Mouse (Mus musculus) T-helper 1 cell (primary cell): ENCODE results near the gene Slfn14.

ENCODE experiments used
- in situ Hi-C: fragments of 300-600 bp; cut with MboI, MseI; formaldehyde crosslinking; loops from one replicate; pipeline ENCODE4 v1.15.1; 2025; ENCODE audit warnings: high pct_unique_total_duplicates

Slfn14 gene

DNA sequence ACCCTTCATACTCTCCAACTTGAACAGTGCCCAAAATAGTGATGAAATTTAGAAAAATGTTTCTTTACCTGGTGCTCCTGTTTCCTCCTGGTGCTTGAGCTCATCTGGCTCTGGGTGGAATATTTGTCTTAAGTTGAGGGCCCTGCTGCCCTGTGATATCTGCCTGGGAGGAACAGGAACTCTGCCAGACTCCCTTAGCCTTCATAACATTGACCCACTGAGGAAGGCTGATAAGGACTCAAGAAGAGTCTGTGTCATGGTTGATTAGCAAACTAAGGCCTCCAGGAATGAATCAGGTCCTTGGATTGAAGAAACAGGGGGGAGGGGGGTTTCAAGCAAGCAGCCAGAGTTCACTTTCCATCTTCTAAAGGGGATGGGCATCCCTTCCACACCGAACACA lies at the start of gene Slfn14:
Gene Slfn14 (minus strand): TSS at position 161 of the 400 bp plus-strand sequence.
- in situ Hi-C loops, result no loop called here

DNA sequence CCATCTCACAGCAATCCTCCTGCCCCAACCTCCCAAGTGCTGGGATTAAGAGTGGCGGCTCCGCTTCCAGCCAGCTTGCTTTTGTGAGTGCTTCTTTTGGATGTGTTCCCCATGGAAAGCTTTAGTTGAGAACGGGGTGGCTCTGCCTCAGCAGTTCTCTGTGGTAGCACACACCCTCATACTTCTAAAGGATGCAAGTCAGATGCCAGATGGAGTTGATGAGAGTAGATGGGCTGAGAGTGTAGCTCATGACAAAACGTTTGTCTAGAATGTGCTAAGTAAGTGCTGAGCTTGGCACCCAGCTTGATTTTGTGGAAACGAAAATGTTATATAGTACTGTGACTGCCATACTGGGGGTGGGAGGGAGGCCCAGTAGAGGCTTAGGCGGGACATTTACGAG lies 49.3 kb upstream of the Slfn14 start:
- in situ Hi-C loops, result no loop called here

DNA sequence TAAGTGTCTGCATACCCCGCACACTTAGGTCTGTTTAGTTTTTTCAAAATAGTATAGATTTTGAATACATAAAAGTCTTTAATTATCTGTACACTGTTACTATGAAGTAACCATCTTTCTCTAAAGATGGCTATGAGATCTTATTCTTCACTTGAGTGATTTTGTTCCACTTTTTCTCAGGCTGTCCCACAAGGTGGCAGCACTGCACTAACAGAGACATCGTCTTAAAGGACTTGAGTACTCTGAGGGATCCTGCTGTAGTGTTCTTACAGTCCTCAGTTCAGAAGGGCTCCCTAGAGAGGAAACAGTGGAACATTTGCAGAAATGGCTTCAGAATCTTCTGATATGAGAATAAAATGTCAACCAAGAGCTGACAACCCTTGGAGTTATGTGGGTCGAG lies 40.9 kb upstream of the Slfn14 start:
- in situ Hi-C loops, result loop anchor here (5.0 kb wide), 2 partner anchors 100 to 785 kb away; partner anchors contain the start of gene Gas2l2

DNA sequence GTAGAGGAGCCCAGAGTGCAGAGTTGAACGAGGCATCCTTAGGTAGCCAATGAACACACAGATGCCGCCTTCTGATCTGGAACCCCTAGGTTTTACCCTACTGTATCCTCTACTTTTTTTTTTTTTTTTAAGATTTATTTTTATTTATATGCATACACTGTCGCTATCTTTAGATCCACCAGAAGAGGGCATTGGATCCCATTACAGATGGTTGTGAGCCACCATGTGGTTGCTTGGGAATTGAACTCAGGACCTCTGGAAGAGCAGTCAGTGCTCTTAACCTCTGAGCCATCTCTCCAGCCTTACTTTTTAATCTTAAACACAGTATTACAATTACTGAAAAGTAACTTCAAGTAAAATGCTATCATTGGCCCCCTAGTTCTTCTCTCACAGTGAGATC lies 40.2 kb upstream of the Slfn14 start:
- in situ Hi-C loops, result loop anchor here (5.0 kb wide), 2 partner anchors 101 to 786 kb away; partner anchors contain the start of gene Gas2l2

DNA sequence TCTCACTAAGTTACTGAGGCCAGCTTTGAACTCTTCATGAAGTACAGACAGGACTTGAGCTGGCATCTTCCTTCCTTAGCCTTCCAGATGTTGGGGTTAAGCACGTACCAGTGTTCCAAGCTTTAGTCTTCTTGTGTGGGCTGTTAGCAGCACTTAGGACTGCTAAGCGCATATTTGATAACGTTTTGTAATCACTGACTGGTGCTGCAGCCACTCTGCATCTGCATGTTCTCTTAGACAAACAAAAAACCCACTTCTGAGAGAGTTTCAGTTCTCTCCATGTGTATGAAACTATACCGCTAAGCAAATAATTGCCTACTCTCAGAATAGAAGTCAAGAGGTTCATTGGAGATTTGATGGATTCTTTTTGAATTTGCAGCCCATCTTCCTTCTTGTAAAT lies 32.5 kb upstream of the Slfn14 start:
- in situ Hi-C loops, result no loop called here

DNA sequence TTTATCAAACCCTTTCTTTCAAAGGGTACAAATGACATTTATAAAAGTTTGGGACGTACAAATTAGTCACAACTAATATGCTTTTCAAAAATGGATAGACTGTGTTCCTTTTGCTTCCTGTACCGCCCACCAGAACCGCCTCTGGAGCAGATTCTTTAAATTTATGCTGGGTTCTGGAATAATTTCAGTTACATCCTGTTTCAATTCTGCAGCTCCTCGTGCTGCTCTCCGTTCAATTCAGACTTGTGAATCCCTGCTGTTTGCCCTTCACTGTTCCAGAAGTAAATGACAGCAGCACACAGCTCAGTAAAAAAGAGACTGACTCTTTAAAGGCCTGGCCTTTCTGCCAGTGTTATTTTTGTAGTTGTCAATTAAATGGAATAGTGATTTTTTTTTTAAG lies 25.9 kb upstream of the Slfn14 start:
- in situ Hi-C loops, result no loop called here

DNA sequence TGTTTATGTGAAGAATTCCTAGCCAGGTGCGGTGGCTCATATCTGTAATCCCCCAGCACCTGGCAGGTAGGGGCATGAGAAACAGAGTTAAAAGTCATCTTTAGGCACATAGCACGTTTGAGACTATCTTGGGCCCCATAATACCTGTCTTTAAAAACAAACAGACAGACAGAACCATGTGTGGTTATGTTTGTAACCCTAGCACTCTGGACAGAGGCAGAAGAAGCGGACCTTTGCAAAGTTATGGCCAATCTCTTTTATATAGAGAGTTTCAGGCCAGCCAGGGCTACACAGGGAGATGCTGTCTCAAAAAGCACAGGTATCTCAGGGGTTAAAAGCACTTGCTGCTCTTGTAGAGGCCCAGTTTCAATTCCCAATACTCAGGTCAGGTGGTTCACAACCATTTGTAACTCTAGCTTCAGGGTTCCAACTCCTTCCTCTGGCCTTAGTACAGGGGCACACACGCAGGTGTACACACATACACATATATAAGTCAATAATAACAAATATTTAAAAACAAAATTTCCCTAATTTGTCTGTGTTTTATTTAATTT lies 20.3 kb upstream of the Slfn14 start:
- in situ Hi-C loops, result no loop called here

DNA sequence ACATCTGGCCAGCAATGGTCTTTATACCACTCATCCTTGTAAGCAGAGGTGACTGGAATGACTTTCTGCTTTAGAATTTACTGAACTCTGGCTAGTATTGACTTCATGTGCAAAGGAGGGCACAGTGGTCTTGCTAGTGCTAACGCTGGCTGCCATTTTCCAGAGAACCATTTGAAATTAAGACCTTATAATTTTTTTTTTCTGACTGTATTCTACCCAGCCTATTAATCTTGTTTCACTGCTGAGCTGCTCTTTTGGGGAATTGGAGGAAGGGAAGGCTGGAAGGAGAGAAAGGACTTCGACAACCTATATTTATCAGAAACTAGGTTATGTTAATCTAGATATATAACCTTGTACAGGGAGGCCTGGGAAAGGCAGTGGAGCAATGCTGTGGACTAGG lies 18.0 kb upstream of the Slfn14 start:
- in situ Hi-C loops, result no loop called here

DNA sequence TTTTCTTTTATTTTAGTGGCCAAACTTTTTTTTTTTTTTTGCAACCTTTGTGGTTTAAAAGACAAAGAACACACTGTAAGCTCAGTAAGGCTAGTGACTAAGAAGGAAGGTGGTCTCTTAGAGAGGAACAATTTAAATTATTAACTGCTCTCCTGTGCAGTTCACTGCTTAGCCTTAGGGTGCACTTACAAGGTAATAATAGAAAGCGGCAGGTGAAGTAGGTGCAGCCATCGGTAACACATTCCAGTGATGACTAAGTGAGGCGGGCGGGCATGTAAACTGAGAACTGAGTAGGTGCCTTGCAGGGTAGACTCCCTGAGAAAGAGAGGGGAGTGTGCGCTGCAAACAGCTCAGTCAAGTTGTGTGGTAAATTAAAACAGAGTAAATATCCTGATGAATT lies 17.2 kb upstream of the Slfn14 start:
- in situ Hi-C loops, result no loop called here

DNA sequence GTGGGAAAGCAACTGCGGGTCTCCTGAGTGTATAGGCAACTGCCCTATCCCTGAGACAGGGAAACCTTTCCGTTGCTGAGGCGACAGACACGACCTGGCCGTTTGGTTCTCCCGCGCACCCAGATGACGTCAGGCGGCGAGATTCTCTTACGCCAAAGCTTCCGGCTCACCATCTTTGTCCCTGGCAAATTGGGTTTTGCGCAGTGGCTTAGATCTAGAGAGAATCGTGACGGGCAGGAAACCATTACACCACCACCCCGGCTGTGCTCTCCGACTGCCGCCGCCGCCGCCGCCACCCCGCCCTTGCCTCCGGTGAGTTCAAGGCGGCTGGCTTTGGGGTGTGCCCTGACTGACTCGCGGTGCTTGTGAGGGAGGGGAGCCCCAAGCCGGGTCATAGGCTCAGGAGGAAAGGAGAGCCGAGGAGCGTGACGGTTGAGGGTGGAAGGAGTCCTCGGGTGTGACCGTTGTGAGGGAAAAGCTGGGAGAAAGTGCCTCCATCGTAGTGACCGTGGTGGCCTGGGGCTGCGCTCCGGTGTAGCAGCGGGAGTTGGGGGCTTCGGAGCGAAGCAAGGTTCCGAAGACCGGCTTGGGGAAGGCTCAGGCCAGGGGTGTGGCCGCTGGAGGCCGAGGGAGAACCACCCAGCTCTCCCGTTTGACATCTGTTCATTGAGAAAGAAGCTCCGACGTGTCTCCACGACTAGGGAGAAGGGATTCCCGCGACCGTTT lies 16.2 kb upstream of the Slfn14 start, which contains the start of gene Pex12:
Gene Pex12 (minus strand): TSS at position 61 of the 726 bp plus-strand sequence.
- in situ Hi-C loops, result no loop called here

DNA sequence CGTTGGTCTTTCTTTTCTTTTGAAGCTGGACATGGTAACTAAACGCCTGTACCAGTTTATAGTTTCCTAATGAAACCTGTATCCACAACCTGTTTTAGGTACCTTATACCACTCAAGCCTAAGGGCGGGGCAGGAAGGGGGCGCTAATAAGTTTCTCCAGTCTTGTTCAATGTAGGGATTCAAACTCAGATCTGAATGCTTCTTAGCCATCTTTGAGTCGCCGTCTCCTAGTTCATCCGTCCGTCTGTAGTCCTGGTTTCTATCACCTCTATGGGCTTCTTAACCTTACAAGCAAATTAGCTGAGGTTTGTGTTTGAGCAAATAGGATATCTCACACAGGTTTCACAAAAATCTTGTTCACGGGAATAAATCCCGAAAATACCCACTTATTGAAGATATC lies 15.6 kb upstream of the Slfn14 start:
- in situ Hi-C loops, result no loop called here

DNA sequence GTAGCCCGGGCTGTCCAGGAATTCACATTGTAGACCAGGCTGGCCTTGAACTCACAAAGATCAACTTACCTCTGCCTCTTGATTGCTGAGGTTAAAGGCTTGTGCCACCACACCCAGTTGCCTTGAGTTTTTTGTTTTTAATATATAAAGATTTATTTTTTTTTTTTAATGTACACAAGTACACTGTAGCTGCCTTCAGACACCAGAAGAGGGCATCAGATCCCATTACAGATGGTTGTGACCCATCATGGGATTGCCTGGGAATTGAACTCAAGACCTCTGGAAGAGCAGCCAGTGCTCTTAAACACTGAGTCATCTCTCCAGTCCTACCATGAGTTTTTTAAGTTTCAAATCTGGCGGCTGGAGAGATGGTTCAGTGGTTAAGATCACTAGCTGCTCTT lies 14.9 kb upstream of the Slfn14 start:
- in situ Hi-C loops, result no loop called here

DNA sequence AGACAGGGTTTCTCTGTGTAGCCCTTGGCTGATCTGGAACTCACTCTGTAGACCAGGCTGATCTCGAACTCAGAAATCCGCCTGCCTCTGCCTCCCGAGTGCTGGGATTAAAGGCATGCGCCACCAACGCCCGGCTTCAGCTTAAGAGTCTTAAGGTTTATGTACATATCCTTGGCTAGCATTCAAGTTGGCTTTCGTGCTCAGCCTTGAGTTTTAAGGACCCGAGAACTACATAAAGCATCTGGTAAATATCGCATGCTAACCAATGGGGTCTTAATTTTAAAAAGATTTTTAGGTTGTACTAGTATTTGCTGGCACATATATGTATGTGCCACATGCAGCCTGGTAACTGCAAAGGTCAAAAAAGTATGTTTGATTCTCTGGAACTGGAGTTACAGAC lies 13.2 kb upstream of the Slfn14 start:
- in situ Hi-C loops, result no loop called here

DNA sequence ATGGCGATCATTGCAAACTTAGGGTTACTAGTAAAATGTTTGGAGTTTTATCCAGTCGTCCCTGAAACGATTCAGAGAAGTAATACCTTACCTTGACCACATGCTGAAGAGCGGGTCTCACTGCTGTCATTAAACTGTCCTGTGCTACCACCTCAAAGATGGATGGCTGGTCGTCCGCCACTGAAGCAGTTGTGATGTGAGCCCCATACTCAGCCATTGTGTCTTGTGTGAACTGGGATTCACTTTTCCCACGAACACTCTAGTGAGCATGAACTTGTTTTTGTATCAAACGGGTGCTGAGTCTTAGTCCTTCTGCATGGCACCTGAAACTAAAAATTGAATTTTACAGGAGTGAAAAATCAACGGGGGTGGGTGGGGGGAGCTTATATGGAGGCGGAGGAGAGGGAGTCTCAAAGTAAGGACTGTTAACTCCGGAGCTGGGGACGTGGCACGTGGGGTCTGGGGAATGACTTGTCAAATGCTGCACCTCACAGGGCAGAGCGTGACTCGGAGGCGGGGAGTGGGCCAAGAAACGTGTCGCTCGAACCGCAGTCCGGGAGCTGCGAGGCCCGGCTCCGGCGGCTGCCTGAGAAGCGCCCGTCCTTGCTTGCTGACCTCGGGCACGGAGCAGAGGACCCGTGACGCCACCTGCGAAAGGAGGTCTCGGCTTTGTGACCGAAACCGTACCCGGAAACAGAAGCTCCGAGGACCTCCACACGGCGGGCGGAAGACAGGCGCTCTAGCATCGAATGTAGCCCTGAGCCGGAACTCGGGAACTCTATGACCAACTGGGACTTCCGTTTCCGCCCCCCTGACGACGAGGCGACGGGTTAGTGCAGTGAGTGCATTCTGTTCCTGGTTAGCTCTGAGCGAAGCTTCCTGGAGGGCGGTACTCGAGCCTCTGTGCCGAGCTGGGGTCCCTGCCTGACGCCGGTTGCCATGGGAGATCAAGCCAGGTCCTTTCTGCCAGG lies 12.0 kb upstream of the Slfn14 start, which contains the start of gene Ap2b1:
Gene Ap2b1 (plus strand): TSS at position 800 of the 971 bp plus-strand sequence.
- in situ Hi-C loops, result no loop called here

DNA sequence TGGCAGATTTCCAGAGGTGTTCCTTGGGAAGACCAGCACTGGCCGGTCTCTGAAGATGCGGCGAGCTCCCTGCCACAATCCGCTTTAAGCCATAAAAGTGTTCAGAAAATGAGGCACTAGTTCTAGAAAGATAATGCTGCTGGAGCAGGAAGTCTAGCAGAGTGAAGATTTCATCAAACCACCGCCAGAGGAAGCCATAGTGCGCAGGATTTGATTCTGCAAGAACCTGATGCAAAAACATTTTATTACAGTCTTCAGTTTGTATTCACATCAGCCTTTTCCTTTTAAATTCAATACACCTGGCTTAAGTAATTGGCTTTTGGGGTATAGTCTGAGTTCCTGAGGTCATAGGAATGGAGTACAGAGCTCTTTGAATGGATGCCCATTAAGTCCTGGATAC lies 11.3 kb upstream of the Slfn14 start:
- in situ Hi-C loops, result no loop called here

DNA sequence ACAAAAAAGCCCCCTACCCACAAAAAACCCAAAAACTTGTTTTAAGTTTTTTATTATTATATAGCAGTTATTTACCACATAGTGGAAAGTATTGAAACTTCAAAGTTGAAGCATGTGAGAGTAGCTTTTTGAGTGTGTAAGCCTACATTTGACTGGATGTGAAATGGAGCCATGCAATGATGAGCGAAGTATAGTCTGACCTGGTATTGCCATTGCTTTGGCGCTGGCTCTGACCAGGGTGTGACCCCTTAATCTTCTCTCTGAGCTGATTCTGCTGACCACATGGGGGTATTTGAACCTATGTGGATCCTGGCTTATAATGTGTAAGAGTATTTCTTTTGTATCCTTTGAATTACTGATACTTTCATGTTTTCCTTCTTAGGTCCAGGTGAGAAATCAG lies 7.6 kb upstream of the Slfn14 start:
- in situ Hi-C loops, result no loop called here

DNA sequence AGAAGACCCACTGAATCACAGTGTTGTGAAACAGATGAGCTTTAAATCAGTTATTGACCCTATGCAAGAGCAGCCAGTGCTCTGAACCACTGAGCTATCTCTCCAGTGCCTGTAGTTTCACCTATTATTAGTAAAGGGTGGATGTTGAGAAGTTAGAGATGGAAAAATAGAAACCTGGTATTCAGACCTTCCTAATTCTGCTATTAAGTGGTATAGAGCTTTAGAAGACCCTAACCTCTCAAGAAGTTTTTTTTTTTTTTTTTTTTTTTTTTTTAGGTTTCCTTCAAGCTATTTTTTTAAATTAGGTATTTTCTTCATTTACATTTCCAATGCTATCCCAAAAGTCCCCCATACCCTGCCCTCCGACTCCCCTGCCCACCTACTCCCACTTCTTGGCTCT lies 6.7 kb upstream of the Slfn14 start:
- in situ Hi-C loops, result no loop called here

DNA sequence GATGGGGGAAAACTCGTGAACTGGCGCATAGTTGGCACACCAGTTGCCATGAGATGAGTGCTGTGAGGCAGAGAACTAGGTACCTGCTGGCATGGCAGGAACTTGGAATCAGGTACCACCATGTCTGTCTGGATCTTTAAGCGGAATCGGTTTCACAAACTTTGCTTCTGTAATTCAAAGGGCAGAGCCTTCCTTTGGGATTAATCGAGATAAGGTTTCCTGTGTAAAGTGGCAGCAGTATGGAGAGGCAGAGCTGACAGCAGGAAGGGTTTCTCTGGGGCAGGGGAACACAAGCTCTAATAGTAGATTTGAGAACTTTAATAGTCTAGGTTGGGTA lies 5.7 kb upstream of the Slfn14 start:
- in situ Hi-C loops, result no loop called here

DNA sequence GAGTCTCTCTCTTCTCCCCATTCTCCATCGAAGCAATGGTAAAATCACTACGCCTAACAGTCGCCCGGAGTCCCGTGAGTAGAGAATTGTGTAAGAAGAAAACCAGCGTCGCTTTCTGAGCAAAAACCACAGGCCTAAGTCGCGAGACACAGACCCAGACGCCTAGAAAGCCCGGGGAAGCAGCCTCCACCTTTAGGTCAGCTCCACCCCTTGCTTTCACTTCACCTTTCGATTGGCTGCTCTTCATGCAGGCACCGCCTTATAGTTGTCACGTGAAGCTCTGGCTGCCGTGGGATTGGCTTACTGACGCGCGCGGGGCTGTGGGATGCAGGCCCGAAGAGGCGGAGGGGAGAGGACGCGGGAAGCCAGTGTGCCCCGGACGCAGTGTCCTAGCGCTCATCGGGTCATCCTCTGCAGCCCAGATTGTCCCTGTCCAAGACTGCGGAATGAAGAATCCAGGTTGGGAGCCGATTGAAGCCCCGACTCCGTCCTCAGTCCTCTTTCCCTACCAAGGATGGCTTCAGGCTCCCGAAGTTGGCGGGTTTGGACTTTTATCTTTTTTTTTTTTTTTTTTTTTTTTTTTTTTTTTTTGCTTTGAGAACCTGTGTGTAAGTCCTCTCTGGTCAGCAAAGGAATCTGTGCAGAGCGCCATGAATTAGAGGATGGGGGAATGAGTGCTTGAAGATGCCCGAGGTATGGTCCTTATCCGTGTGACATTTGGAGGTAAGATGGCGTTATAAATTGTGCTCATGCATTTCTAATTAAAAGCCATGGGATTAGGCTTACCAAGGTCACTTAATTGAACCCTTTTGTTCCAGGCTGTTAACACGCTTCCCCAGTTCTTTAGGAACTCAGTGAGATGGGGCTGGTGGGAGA lies 5.1 kb upstream of the Slfn14 start:
- in situ Hi-C loops, result no loop called here

DNA sequence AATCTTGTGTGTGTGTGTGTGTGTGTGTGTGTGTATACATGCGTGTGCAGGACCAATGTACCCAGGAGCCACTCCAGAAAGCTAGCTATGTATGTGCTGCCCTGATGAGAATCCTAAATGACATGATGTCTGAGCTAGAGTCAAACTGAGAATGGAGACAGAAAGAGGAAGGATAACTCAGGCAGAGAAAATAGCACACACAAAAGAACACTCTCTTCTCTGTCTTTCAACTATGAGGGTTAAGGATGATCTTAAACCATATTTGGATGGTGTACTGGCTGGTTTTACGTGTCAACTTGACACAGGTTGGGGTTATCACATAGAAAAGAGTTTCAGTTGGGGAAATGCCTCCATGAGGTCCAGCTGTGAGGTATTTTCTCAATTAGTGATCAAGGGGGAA lies 3.1 kb upstream of the Slfn14 start:
- in situ Hi-C loops, result no loop called here

DNA sequence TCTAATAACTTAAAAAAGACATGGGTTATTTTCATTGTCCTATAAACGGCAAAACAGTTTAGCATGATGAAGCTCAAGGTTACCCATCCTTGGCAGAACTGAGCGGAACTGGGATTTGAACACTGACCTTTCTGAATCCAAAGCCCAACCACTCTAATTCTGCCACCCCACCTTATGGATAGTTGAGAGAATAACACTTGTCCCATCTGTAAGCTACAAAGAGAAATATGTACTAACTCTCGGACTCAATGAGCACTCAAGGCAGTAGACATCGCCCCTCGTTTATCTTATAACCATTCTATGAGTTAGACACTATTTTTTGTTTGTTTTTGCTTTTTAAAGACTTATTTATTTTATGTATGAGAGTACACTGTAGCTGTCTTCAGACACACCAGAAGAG lies 2.5 kb upstream of the Slfn14 start:
- in situ Hi-C loops, result no loop called here
